Mouse (Mus musculus): ENCODE measurements at regions not wholly inside any gene's neighbourhood (a gene's known extent, or its start where the extent isn't known, plus 50 kb on each side); places are given as distances from the start of the nearest gene placed in this dataset.

- WGBS = 23% methylated on average over 5 of the region's 5 CpGs
- Histone ChIP-seq H3K27me3 (ENCODE audit: insufficient read depth, low read length) (0 out of 2 replicates have a peak, but pooled peaks cover 2% of the 10 kb centered on the region), H3K9me3 (ENCODE audit: low read length) (no peaks in the 10 kb centered on the region), H3K36me3 (ENCODE audit: insufficient read depth, low read length) (no peaks in the 10 kb centered on the region), H3K27ac (ENCODE audit: low read length) (no peak overlapping the region), H3K4me1 (ENCODE audit: insufficient read depth, low read length) (peaks cover 3% of the 10 kb centered on the region; the same call in 1 of the 2 replicates), H3K4me3 (ENCODE audit: low read length) (no peak overlapping the region), H3K4me2 (replicated peaks; ENCODE audit: low read depth, low read length) (no peak overlapping the region), H3K9ac (replicated peaks; ENCODE audit: low read length) (no peak overlapping the region)
- no peak for ATAC-seq (ENCODE audit: low FRiP score, low TSS enrichment)
Observed at GRCm38 (mm10) chr16:58303555-58303954, 104.7 kb upstream of the Dcbld2 start.

- Histone ChIP-seq H3K4me1 (ENCODE audit: insufficient read depth, low read length) (no peaks in the 10 kb centered on the region), H3K9ac (replicated peaks; ENCODE audit: low read length) (no peak overlapping the region), H3K27me3 (ENCODE audit: insufficient read depth, low read length) (no peaks in the 10 kb centered on the region), H3K4me3 (ENCODE audit: low read length) (no peak overlapping the region), H3K9me3 (ENCODE audit: low read length) (no peaks in the 10 kb centered on the region), H3K4me2 (replicated peaks; ENCODE audit: low read depth, low read length) (no peak overlapping the region), H3K36me3 (ENCODE audit: insufficient read depth, low read length) (no peaks in the 10 kb centered on the region), H3K27ac (ENCODE audit: low read length) (no peak overlapping the region)
- 69% methylated on average over 6 of the region's 6 CpGs for WGBS
- no peak for ATAC-seq (ENCODE audit: low FRiP score, low TSS enrichment)
Observed at GRCm38 (mm10) chr16:58316889-58317455, 91.3 kb upstream of the Dcbld2 start.

DNA sequence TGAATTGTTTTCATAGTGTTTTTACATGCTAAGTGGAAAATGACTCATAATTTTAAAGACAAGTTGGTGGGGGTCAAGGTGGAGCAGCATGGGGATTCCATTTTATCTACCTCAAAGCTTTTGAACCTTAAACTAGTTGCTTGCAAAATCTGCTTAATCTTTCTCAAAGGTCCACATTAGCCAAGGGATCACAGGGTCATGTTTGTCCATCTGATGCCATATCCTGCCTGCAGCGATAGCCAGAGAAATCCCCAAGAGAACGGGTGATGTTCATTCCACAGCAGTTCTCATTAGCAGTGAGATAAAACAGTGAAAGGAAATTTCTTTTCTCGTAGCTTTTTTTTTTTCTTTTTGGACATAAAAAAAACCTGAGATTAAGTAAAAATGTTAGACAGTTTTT, 77.2 kb upstream of the Dcbld2 start:
- H3K27me3 ChIP-seq (ENCODE audit: insufficient read depth, low read length) = no peaks in the 10 kb centered on the region
- H3K4me3 ChIP-seq (ENCODE audit: low read length) = no peak overlapping the region
- no peaks in the 10 kb centered on the region for H3K4me1 ChIP-seq (ENCODE audit: insufficient read depth, low read length)
- H3K9ac ChIP-seq (replicated peaks; ENCODE audit: low read length) = no peak overlapping the region
- H3K36me3 ChIP-seq (ENCODE audit: insufficient read depth, low read length) = no peaks in the 10 kb centered on the region
- H3K4me2 ChIP-seq (replicated peaks; ENCODE audit: low read depth, low read length) = no peak overlapping the region
- no peak for ATAC-seq (ENCODE audit: low FRiP score, low TSS enrichment)
- 59% methylated on average over 3 of the region's 3 CpGs for WGBS
- H3K9me3 ChIP-seq (ENCODE audit: low read length) = 0 out of 2 replicates have a peak, but pooled peaks cover 2% of the 10 kb centered on the region
- no peak overlapping the region for H3K27ac ChIP-seq (ENCODE audit: low read length)

DNA sequence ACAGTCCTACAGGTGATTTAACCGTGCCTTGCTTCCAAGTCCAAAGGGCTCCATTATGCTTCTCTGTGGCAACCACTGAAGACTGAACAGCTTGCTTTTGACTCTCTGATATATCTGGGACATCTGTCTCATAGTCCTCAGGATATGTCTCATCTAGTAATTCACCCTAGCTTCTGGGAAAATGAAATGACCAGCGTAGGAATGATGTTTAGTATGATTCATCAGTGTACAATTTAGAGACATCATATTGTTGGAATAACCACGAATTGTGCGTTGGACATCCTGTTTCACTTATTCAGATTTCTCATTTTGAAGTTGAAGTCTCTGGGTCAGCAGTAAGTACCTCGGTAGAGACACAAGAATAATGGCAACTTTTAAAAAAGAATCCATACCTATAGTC, 64.3 kb upstream of the Dcbld2 start:
- H3K4me3 ChIP-seq (ENCODE audit: low read length) = no peak overlapping the region
- 90% methylated on average over 5 of the region's 5 CpGs for WGBS
- ATAC-seq (ENCODE audit: low FRiP score, low TSS enrichment) = no peak
- no peaks in the 10 kb centered on the region for H3K9me3 ChIP-seq (ENCODE audit: low read length)
- H3K9ac ChIP-seq (replicated peaks; ENCODE audit: low read length) = no peak overlapping the region
- no peak overlapping the region for H3K27ac ChIP-seq (ENCODE audit: low read length)
- no peak overlapping the region for H3K4me2 ChIP-seq (replicated peaks; ENCODE audit: low read depth, low read length)
- no peaks in the 10 kb centered on the region for H3K36me3 ChIP-seq (ENCODE audit: insufficient read depth, low read length)
- H3K4me1 ChIP-seq (ENCODE audit: insufficient read depth, low read length) = no peaks in the 10 kb centered on the region
- no peaks in the 10 kb centered on the region for H3K27me3 ChIP-seq (ENCODE audit: insufficient read depth, low read length)

GRCm38 (mm10) chr16:58349354-58349753, 58.9 kb upstream of the Dcbld2 start:
- Histone ChIP-seq H3K27me3 (ENCODE audit: insufficient read depth, low read length) (no peaks in the 10 kb centered on the region), H3K36me3 (ENCODE audit: insufficient read depth, low read length) (no peaks in the 10 kb centered on the region), H3K27ac (ENCODE audit: low read length) (no peak overlapping the region), H3K4me3 (ENCODE audit: low read length) (no peak overlapping the region), H3K4me1 (ENCODE audit: insufficient read depth, low read length) (no peaks in the 10 kb centered on the region), H3K9me3 (ENCODE audit: low read length) (no peaks in the 10 kb centered on the region), H3K4me2 (replicated peaks; ENCODE audit: low read depth, low read length) (no peak overlapping the region), H3K9ac (replicated peaks; ENCODE audit: low read length) (no peak overlapping the region)
- no peak for ATAC-seq (ENCODE audit: low FRiP score, low TSS enrichment)
- 60% methylated on average over 5 of the region's 5 CpGs for WGBS

DNA sequence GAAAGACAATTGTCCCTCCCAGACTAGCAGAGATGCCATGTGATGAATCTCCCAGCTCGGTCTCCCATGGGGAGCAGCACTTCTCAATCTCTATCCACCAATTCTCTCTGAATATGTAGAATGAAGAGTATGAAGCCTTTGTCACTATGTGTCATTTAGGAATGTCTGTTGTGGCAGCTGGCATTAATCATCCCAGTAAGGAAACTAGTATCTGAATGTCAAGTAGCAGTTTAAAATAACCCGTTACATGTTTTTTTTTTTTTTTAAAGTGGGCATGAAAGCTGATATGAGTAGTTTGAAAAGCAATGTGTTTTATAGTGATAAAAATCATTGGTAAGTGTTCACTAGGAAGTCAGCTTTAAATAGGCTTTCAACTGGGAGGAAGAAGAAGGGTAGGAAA, 58.4 kb upstream of the Dcbld2 start:
- Histone ChIP-seq H3K4me3 (ENCODE audit: low read length) (no peak overlapping the region), H3K9ac (replicated peaks; ENCODE audit: low read length) (no peak overlapping the region), H3K27ac (ENCODE audit: low read length) (no peak overlapping the region), H3K4me2 (replicated peaks; ENCODE audit: low read depth, low read length) (no peak overlapping the region), H3K36me3 (ENCODE audit: insufficient read depth, low read length) (no peaks in the 10 kb centered on the region), H3K27me3 (ENCODE audit: insufficient read depth, low read length) (no peaks in the 10 kb centered on the region), H3K4me1 (ENCODE audit: insufficient read depth, low read length) (no peaks in the 10 kb centered on the region), H3K9me3 (ENCODE audit: low read length) (no peaks in the 10 kb centered on the region)
- WGBS = 80% methylated on average over 2 of the region's 2 CpGs
- ATAC-seq (ENCODE audit: low FRiP score, low TSS enrichment) = no peak

DNA sequence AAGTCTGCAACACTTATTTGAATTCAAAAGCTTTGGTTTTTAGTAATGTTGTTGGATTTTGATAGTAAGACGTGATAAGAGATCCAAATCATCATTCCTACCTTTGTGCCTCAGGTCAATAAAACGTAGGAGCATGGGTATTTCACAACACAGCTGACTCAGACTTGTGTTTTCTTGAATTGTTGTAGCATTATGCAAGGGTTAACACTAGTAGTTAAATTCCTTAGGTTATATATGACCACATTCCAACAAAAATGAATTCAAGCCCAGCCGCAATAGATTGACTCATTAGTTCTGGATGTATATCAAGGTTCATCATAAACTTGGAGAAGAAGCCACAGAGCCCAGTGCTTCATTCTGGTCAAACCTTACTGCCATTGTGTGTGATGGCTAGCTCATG, 56.1 kb upstream of the Dcbld2 start:
- H3K27me3 ChIP-seq (ENCODE audit: insufficient read depth, low read length) = no peaks in the 10 kb centered on the region
- H3K27ac ChIP-seq (ENCODE audit: low read length) = no peak overlapping the region
- no peak for ATAC-seq (ENCODE audit: low FRiP score, low TSS enrichment)
- H3K4me2 ChIP-seq (replicated peaks; ENCODE audit: low read depth, low read length) = no peak overlapping the region
- H3K9me3 ChIP-seq (ENCODE audit: low read length) = no peaks in the 10 kb centered on the region
- no peak overlapping the region for H3K9ac ChIP-seq (replicated peaks; ENCODE audit: low read length)
- H3K4me3 ChIP-seq (ENCODE audit: low read length) = no peak overlapping the region
- no peaks in the 10 kb centered on the region for H3K36me3 ChIP-seq (ENCODE audit: insufficient read depth, low read length)
- WGBS = 76% methylated on average over 3 of the region's 3 CpGs
- no peaks in the 10 kb centered on the region for H3K4me1 ChIP-seq (ENCODE audit: insufficient read depth, low read length)

DNA sequence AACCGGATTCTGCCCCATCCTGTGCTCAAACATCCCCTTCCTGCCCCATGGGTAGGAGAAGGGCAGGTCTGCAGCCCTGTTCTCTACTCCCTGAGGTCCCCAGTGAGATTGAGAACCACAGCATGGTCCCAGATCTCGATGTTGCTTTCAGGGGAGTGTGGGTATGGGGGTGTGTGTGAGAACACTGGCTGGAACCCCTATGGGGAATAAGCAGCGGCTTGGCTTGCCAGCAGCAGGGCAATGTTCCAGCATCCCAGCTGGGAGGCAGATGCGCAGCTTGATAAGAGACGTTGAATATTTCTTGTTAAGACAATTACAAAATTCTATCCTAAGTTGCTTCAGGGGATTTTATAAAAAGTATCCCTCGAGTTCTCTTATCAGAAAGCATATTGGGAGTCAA, 53.7 kb upstream of the Dcbld2 start:
- Histone ChIP-seq H3K27ac (ENCODE audit: low read length) (no peak overlapping the region), H3K9ac (replicated peaks; ENCODE audit: low read length) (no peak overlapping the region), H3K4me3 (ENCODE audit: low read length) (no peak overlapping the region), H3K4me2 (replicated peaks; ENCODE audit: low read depth, low read length) (no peak overlapping the region), H3K27me3 (ENCODE audit: insufficient read depth, low read length) (no peaks in the 10 kb centered on the region), H3K36me3 (ENCODE audit: insufficient read depth, low read length) (no peaks in the 10 kb centered on the region), H3K4me1 (ENCODE audit: insufficient read depth, low read length) (no peaks in the 10 kb centered on the region), H3K9me3 (ENCODE audit: low read length) (no peaks in the 10 kb centered on the region)
- ATAC-seq (ENCODE audit: low FRiP score, low TSS enrichment) = no peak
- WGBS = 72% methylated on average over 6 of the region's 6 CpGs

All from kidney, embryonic 16.5 days (tissue).